Mouse (Mus musculus): ENCODE data around the gene Lyve1.

- TF ChIP-seq CTCF (IDR thresholded peaks at IDR 0.05; ENCODE audit: borderline replicate concordance, control insufficient read depth, extremely low read depth, insufficient read depth, low read length, poor library complexity) = no peak
- no peak for TF ChIP-seq POLR2A (IDR thresholded peaks at IDR 0.05; ENCODE audit: control insufficient read depth, extremely low read depth, insufficient read depth, low read length, poor library complexity)
Observed at GRCm38 (mm10) chr7:110840332-110840731, 22.7 kb downstream of the Lyve1 start.
